Mouse (Mus musculus) MEL (cell line): ENCODE measurements around the gene Fkbp10. TPM values are rescaled to one million over a fixed set of nuclear protein-coding genes. Genes with fewer than 3 reads are reported as not detected.

Experiments used
- DNase-seq: peaks from one replicate; pipeline ENCODE4 v3.0.0; 2011; ENCODE audit warnings: low read depth, low spot score
- H3K27ac ChIP-seq: 2 replicates; pipeline ENCODE4 v1.5.1; 2012; ENCODE audit warnings: low read depth, mild to moderate bottlenecking, control low read depth, low read length, moderate library complexity; ENCODE audit not compliant: control insufficient read depth
- H3K27me3 ChIP-seq, 2 experiments: fragments of 150-350 bp in 1 of 2; sonication (generic) in 1 of 2; 2 replicates each; pipeline ENCODE4 v1.6.1; 2012; ENCODE audit warnings: low read length in 2 of 2, mild to moderate bottlenecking in 2 of 2, improper control_type of control experiment in 1 of 2, moderate library complexity in 1 of 2; ENCODE audit not compliant: insufficient read depth in 2 of 2, control insufficient read depth in 1 of 2
- H3K36me3 ChIP-seq, 2 experiments: 2 replicates each; pipeline ENCODE4 v1.6.1; 2012 to 2014; ENCODE audit warnings: low read length in 2 of 2, improper control_type of control experiment in 1 of 2, inconsistent platforms in 1 of 2, mild to moderate bottlenecking in 1 of 2; ENCODE audit not compliant: insufficient read depth in 2 of 2, control insufficient read depth in 1 of 2
- H3K4me1 ChIP-seq, 2 experiments: fragments of 150-350 bp in 1 of 2; sonication (generic) in 1 of 2; 2 replicates each; pipeline ENCODE4 v1.6.1; 2012; ENCODE audit warnings: low read length in 2 of 2, improper control_type of control experiment in 1 of 2, mild to moderate bottlenecking in 1 of 2; ENCODE audit not compliant: insufficient read depth in 2 of 2, control insufficient read depth in 1 of 2
- H3K4me3 ChIP-seq, 2 experiments: fragments of 150-350 bp in 1 of 2; sonication (generic) in 1 of 2; 2 replicates each; pipeline ENCODE4 v1.5.1; 2012; ENCODE audit warnings: low read depth in 2 of 2, low read length in 2 of 2, mild to moderate bottlenecking in 2 of 2, moderate library complexity in 2 of 2, control low read depth in 1 of 2, improper control_type of control experiment in 1 of 2; ENCODE audit not compliant: control insufficient read depth in 1 of 2, insufficient read depth in 1 of 2
- H3K79me2 ChIP-seq: 2 replicates; pipeline ENCODE4 v1.6.1; 2012; ENCODE audit warnings: mild to moderate bottlenecking, low read length, moderate library complexity; ENCODE audit not compliant: control insufficient read depth, poor library complexity, insufficient read depth
- H3K9ac ChIP-seq: 2 replicates; pipeline ENCODE4 v1.6.1; 2012; ENCODE audit warnings: low read depth, mild to moderate bottlenecking, control low read depth, low read length, moderate library complexity; ENCODE audit not compliant: control insufficient read depth, poor library complexity, severe bottlenecking
- H3K9me3 ChIP-seq: fragments of 150-350 bp; sonication (generic); replicated peaks from 2 replicates; pipeline ENCODE4 v1.6.1; 2012; ENCODE audit warnings: mild to moderate bottlenecking, low read length, improper control_type of control experiment, moderate library complexity; ENCODE audit not compliant: insufficient read depth
- BHLHE40 ChIP-seq: IDR thresholded peaks from 2 replicates; pipeline ENCODE4 v1.6.1; 2012; ENCODE audit warnings: low read depth, mild to moderate bottlenecking, inconsistent platforms, low read length, improper control_type of control experiment, borderline replicate concordance
- ELF1 ChIP-seq: IDR thresholded peaks from 2 replicates; pipeline ENCODE4 v1.6.1; 2014; ENCODE audit warnings: low read depth, mild to moderate bottlenecking, inconsistent platforms, low read length, improper control_type of control experiment, moderate library complexity
- EP300 ChIP-seq, 2 experiments: IDR thresholded peaks; 2 replicates each; pipeline ENCODE4 v1.6.1; 2011; ENCODE audit warnings: improper control_type of control experiment in 2 of 2, low read length in 2 of 2, low read depth in 1 of 2, mild to moderate bottlenecking in 1 of 2
- ETS1 ChIP-seq: IDR thresholded peaks from 2 replicates; pipeline ENCODE4 v1.6.1; 2012; ENCODE audit warnings: low read depth, mild to moderate bottlenecking, inconsistent platforms, low read length, improper control_type of control experiment, moderate library complexity
- GATA1 ChIP-seq: IDR thresholded peaks from 2 replicates; pipeline ENCODE4 v1.6.1; 2011; ENCODE audit warnings: low read depth, low read length, improper control_type of control experiment
- HCFC1 ChIP-seq: IDR thresholded peaks from 2 replicates; pipeline ENCODE4 v1.6.1; 2012; ENCODE audit warnings: low read depth, mild to moderate bottlenecking, inconsistent platforms, low read length, improper control_type of control experiment, moderate library complexity
- MAZ ChIP-seq: IDR thresholded peaks from 2 replicates; pipeline ENCODE4 v1.6.1; 2012; ENCODE audit warnings: low read depth, mild to moderate bottlenecking, inconsistent platforms, low read length, improper control_type of control experiment
- MYB ChIP-seq: IDR thresholded peaks from 2 replicates; pipeline ENCODE4 v1.6.1; 2011; ENCODE audit warnings: mild to moderate bottlenecking, low read depth, low read length, improper control_type of control experiment
- MYC ChIP-seq: IDR thresholded peaks from 2 replicates; pipeline ENCODE4 v1.6.1; 2011; ENCODE audit warnings: low read depth, mild to moderate bottlenecking, low read length, improper control_type of control experiment, moderate library complexity
- POLR2A ChIP-seq, 2 experiments: IDR thresholded peaks; 2 replicates each; pipeline ENCODE4 v1.6.1; 2011 to 2012; ENCODE audit warnings: low read length in 2 of 2, mild to moderate bottlenecking in 2 of 2, control low read depth in 1 of 2, improper control_type of control experiment in 1 of 2, low read depth in 1 of 2, moderate library complexity in 1 of 2; ENCODE audit not compliant: control insufficient read depth in 1 of 2, insufficient read depth in 1 of 2, poor library complexity in 1 of 2
- RCOR1 ChIP-seq: IDR thresholded peaks from 2 replicates; pipeline ENCODE4 v1.6.1; 2012; ENCODE audit warnings: low read depth, mild to moderate bottlenecking, inconsistent platforms, low read length, improper control_type of control experiment
- SIN3A ChIP-seq: IDR thresholded peaks from 2 replicates; pipeline ENCODE4 v1.6.1; 2012; ENCODE audit warnings: low read length, improper control_type of control experiment, inconsistent platforms
- SMC3 ChIP-seq: IDR thresholded peaks from 2 replicates; pipeline ENCODE4 v1.6.1; 2011; ENCODE audit warnings: low read depth, low read length, improper control_type of control experiment
- TBP ChIP-seq: IDR thresholded peaks from 2 replicates; pipeline ENCODE4 v1.8.0; 2011; ENCODE audit warnings: low read depth, low read length, improper control_type of control experiment
- TCF12 ChIP-seq: IDR thresholded peaks from 2 replicates; pipeline ENCODE4 v1.6.1; 2014; ENCODE audit warnings: low read depth, mild to moderate bottlenecking, inconsistent platforms, low read length, improper control_type of control experiment, moderate library complexity
- USF1 ChIP-seq: IDR thresholded peaks from 2 replicates; pipeline ENCODE4 v1.6.1; 2014; ENCODE audit warnings: low read depth, mild to moderate bottlenecking, inconsistent platforms, low read length, improper control_type of control experiment, moderate library complexity
- polyA plus RNA-seq, 2 experiments: library from polyadenylated mRNA; stranded (reverse) in 1 of 2; unstranded in 1 of 2; fragments of >175 nt in 1 of 2; fragments of >200 nt in 1 of 2; gene quantifications; 2 replicates each; pipeline versions ENCODE4 v1.2.1 to v1.2.4; 2012; ENCODE audit warnings: low replicate concordance in 2 of 2, low read depth in 1 of 2; ENCODE audit not compliant: insufficient read length in 2 of 2, insufficient read depth in 1 of 2, missing spikeins in 1 of 2
- total RNA-seq: library from RNA; depleted of rRNA; stranded (reverse); fragments of 300-350 nt; gene quantifications from 2 replicates; pipeline ENCODE4 v1.2.3, GENCODE M21; 2012

Gene Fkbp10
- total and polyA plus RNA-seq, 3 experiments: 0.19 to 0.28 TPM; not detected in 1

- DNase-seq: no peak
- Histone ChIP-seq H3K9me3 (no peaks in the 10 kb centered on the region), H3K27ac (no peak overlapping the region), H3K27me3 (no peaks in the 10 kb centered on the region), H3K4me3 (no peak overlapping the region), H3K36me3 (peaks cover 0 to 39% of the 10 kb centered on the region in 2 experiments; a peak in 2 of 4 replicates), H3K4me1 (peaks cover 20 to 78% of the 10 kb centered on the region in 2 experiments), H3K79me2 (no peaks in the 10 kb centered on the region), H3K9ac (no peak overlapping the region)
- TF ChIP-seq BHLHE40 (no peak), SMC3 (no peak), GATA1 (no peak), MYC (no peak), MYB (no peak), TCF12 (no peak), POLR2A (IDR thresholded peaks at IDR 0.05; ENCODE audit: control insufficient read depth in 1 of 2, insufficient read depth in 1 of 2, low read depth in 1 of 2, low read length in 2 of 2, poor library complexity in 1 of 2) (no peak), TBP (no peak), RCOR1 (no peak), MAZ (no peak)
Observed at GRCm38 (mm10) chr11:100398517-100398916, 17.0 kb upstream of the Fkbp10 start.

GRCm38 (mm10) chr11:100399320-100399719 is 16.2 kb upstream of the Fkbp10 start:
- peak overlapping the region; percentile 11; the same call in 1 of the 2 replicates for H3K27ac ChIP-seq
- TF ChIP-seq USF1 (no peak), POLR2A (IDR thresholded peaks at IDR 0.05; ENCODE audit: control insufficient read depth in 1 of 2, insufficient read depth in 1 of 2, low read depth in 1 of 2, low read length in 2 of 2, poor library complexity in 1 of 2) (0 out of 4 replicates have a peak, but pooled peaks of 1 of the 2 experiments have one; percentile 32), EP300 (IDR thresholded peaks at IDR 0.05; ENCODE audit: low read depth in 1 of 2, low read length in 2 of 2) (0 out of 4 replicates have a peak, but pooled peaks of 1 of the 2 experiments have one; percentile 13), SIN3A (peak; percentile 61; the same call in 1 of the 2 replicates), ETS1 (peak; percentile 56), ELF1 (peak; percentile 74; the same call in 1 of the 2 replicates), TBP (no peak), HCFC1 (peak; percentile 64)
- no peaks in the 10 kb centered on the region for H3K9me3 ChIP-seq
- H3K9ac ChIP-seq: peak overlapping the region; percentile 50
- H3K27me3 ChIP-seq: no peaks in the 10 kb centered on the region
- H3K79me2 ChIP-seq: no peaks in the 10 kb centered on the region
- DNase-seq: peak; percentile 84
- H3K4me1 ChIP-seq: peaks cover 20 to 72% of the 10 kb centered on the region in 2 experiments
- peak overlapping the region in 1 of 2 experiments; percentile 36; a peak in 2 of 4 replicates for H3K4me3 ChIP-seq
- peaks cover 0 to 39% of the 10 kb centered on the region in 2 experiments; a peak in 2 of 4 replicates for H3K36me3 ChIP-seq
